Mouse (Mus musculus): ENCODE measurements around the gene Ppp1r18.
A peak's percentile ranks its signal among the peaks of the same experiment; 100 is the strongest.

The Ppp1r18 gene

GRCm38 (mm10) chr17:35909919-35910369, 44.6 kb downstream of the Ppp1r18 start, which contains the start of gene Atat1:
TSS of gene Atat1 (minus strand) at chr17:35910075.
- peak; percentile 99 for DNase-seq (ENCODE audit: low read depth)

- DNase-seq (ENCODE audit: low read depth): peak; percentile 38
These were observed 49.6 kb downstream of the Ppp1r18 start for GRCm38 (mm10) chr17:35914975-35915374.

- DNase-seq (ENCODE audit: low read depth): peak; percentile 61
These were observed 50.3 kb downstream of the Ppp1r18 start for GRCm38 (mm10) chr17:35915538-35916296.

GRCm38 (mm10) chr17:35916297-35917142, 51.1 kb downstream of the Ppp1r18 start, which contains the start of the genes Mrps18b and Ppp1r10:
TSS of gene Mrps18b (minus strand) at chr17:35916389.
TSS of gene Ppp1r10 (plus strand) at chr17:35916434.
- peak; percentile 100 for DNase-seq (ENCODE audit: low read depth)

- DNase-seq (ENCODE audit: low read depth): no peak
These were observed 51.7 kb downstream of the Ppp1r18 start for GRCm38 (mm10) chr17:35917143-35917462.

GRCm38 (mm10) chr17:35917463-35918251, 52.3 kb downstream of the Ppp1r18 start:
- peak; percentile 81 for DNase-seq (ENCODE audit: low read depth)

- DNase-seq (ENCODE audit: low read depth): peak; percentile 80
These were observed 53.1 kb downstream of the Ppp1r18 start for GRCm38 (mm10) chr17:35918276-35919059.

- peak; percentile 99 for DNase-seq (ENCODE audit: low read depth)
These were observed 53.8 kb downstream of the Ppp1r18 start for GRCm38 (mm10) chr17:35919060-35919715.

- no peak for DNase-seq (ENCODE audit: low read depth)
These were observed 54.5 kb downstream of the Ppp1r18 start for GRCm38 (mm10) chr17:35919864-35920301.

- DNase-seq (ENCODE audit: low read depth): no peak
These were observed 55.0 kb downstream of the Ppp1r18 start for GRCm38 (mm10) chr17:35920384-35920783.

- DNase-seq (ENCODE audit: low read depth): peak; percentile 65
These were observed 55.6 kb downstream of the Ppp1r18 start for GRCm38 (mm10) chr17:35920862-35921562.

- no peak for DNase-seq (ENCODE audit: low read depth)
These were observed 56.3 kb downstream of the Ppp1r18 start for GRCm38 (mm10) chr17:35921710-35922109.

GRCm38 (mm10) chr17:35922566-35922965, 57.2 kb downstream of the Ppp1r18 start:
- no peak for DNase-seq (ENCODE audit: low read depth)

GRCm38 (mm10) chr17:35923281-35923680, 57.9 kb downstream of the Ppp1r18 start:
- no peak for DNase-seq (ENCODE audit: low read depth)

All from induced T-regulatory cell, adult 2 months (primary cell).